Mouse (Mus musculus) lung, embryonic 16.5 days (tissue): ENCODE data around the gene Nat8f5. TPM values are rescaled to one million over a fixed set of nuclear protein-coding genes. Genes with fewer than 3 reads are reported as not detected.
"Not testable (repeated sequence)": the region's sequence is repeated elsewhere in the genome, so short reads cannot be mapped to it uniquely, and the experiment has no call there.

ENCODE experiments used
- ATAC-seq: fragments of 200-750 bp; cut with Nextera tagmentation; 2 replicates; pipeline ENCODE4 v1.8.0; 2017; ENCODE audit warnings: low read depth, mild to moderate bottlenecking, moderate library complexity
- H3K27ac ChIP-seq: fragments of 300-500 bp; sonication (generic); 2 replicates; pipeline ENCODE4 v1.5.1; 2014; ENCODE audit warnings: mild to moderate bottlenecking, control low read depth, low read length
- H3K27me3 ChIP-seq: fragments of 300-500 bp; sonication (generic); 2 replicates; pipeline ENCODE4 v1.6.1; 2014; ENCODE audit warnings: low read depth, low read length, mixed read lengths; ENCODE audit not compliant: control insufficient read depth, insufficient read depth
- H3K36me3 ChIP-seq: fragments of 300-500 bp; sonication (generic); 2 replicates; pipeline ENCODE4 v1.6.1; 2014; ENCODE audit warnings: low read length; ENCODE audit not compliant: control insufficient read depth, insufficient read depth
- H3K4me1 ChIP-seq: fragments of 300-500 bp; sonication (generic); replicated peaks from 2 replicates; pipeline ENCODE4 v1.6.1; 2014; ENCODE audit warnings: low read length, mixed read lengths; ENCODE audit not compliant: control insufficient read depth, insufficient read depth
- H3K4me2 ChIP-seq: fragments of 300-500 bp; sonication (generic); 2 replicates; pipeline ENCODE4 v1.6.1; 2014; ENCODE audit warnings: low read depth, low read length, control low read depth
- H3K4me3 ChIP-seq: fragments of 300-500 bp; sonication (generic); 2 replicates; pipeline ENCODE4 v1.5.1; 2014; ENCODE audit warnings: mild to moderate bottlenecking, low read length, control low read depth
- H3K9ac ChIP-seq: fragments of 300-500 bp; sonication (generic); 2 replicates; pipeline ENCODE4 v1.6.1; 2014; ENCODE audit warnings: low read length, control low read depth
- H3K9me3 ChIP-seq: fragments of 300-500 bp; sonication (generic); 2 replicates; pipeline ENCODE4 v1.6.1; 2016; ENCODE audit warnings: low read length; ENCODE audit not compliant: control insufficient read depth
- WGBS: fragments of 180-500 bp; shearing (Covaris S2); extraction: QIAGEN DNeasy Blood & Tissue Kit; methylation state at CpG from one replicate; pipeline ENCODE4 v1.1.7; 2014; 5-methylcytosine and 5-hydroxymethylcytosine counted together
- polyA plus RNA-seq: library from polyadenylated mRNA; unstranded; fragments of >200 nt; fragmentation: Nextera tagmentation; extraction: Ambion mirVana; gene quantifications from 2 replicates; pipeline ENCODE4 v1.2.1, GENCODE M21; 2015

The Nat8f5 gene
- polyA plus RNA-seq, 1 experiment from 2014 or later, result not detected

DNA sequence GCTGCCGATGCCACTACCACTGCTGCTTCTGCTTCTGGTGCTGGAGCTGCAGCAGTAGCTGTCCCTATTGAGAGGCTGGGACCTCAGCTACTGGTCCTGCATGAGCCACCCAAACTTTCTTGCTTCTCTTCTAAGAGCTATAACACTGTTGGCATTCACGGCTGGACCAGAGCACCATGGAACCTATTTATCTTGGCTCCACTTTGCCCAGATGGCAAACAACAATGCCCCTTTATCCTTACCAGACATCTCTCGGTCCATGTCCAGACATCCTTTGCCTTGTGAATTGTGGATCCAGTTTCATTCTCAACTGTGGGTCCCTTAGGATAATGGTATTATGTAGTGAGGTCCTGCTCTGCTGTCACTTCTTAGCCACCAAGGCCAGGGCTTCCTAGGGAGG, 40.5 kb upstream of the Nat8f5 start:
- WGBS, result 82% methylated on average over 3 of the region's 3 CpGs
- no peak overlapping the region for H3K4me3 ChIP-seq
- no peak for ATAC-seq
- no peak overlapping the region for H3K9ac ChIP-seq
- H3K27ac ChIP-seq, result no peak overlapping the region
- no peak overlapping the region for H3K4me2 ChIP-seq
- H3K4me1 ChIP-seq, result no peaks in the 10 kb centered on the region
- no peaks in the 10 kb centered on the region for H3K9me3 ChIP-seq
- no peaks in the 10 kb centered on the region for H3K27me3 ChIP-seq
- no peaks in the 10 kb centered on the region for H3K36me3 ChIP-seq

DNA sequence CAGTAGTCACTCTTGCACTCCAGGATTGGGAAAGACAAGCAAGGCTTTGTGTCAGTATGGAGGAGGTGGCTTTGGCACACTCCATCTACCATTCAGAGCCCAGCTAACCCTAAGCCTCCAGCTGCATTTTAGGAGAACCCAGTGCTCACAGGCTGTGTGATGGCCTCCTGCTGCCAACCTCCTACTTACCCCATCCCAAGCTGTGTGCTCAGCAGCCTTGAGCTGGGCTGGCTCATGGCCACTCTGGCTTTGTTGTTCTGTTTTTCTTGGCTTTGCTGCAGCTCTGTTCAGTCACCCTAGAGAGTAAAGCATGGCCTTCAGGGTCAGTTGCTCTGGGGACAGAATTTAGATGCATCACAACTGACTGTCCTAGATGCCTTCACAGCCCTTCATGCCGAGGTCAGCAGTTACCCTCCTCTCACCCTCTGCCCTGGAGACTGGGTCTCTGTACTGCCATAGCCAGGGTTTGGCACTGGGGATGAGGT, 35.5 kb upstream of the Nat8f5 start:
- 48% methylated on average over 1 of the region's 1 CpGs for WGBS
- Histone ChIP-seq H3K27ac (no peak overlapping the region), H3K4me3 (no peak overlapping the region), H3K9ac (no peak overlapping the region), H3K27me3 (no peaks in the 10 kb centered on the region), H3K9me3 (no peaks in the 10 kb centered on the region), H3K4me1 (no peaks in the 10 kb centered on the region), H3K4me2 (no peak overlapping the region), H3K36me3 (no peaks in the 10 kb centered on the region)
- ATAC-seq, result no peak

DNA sequence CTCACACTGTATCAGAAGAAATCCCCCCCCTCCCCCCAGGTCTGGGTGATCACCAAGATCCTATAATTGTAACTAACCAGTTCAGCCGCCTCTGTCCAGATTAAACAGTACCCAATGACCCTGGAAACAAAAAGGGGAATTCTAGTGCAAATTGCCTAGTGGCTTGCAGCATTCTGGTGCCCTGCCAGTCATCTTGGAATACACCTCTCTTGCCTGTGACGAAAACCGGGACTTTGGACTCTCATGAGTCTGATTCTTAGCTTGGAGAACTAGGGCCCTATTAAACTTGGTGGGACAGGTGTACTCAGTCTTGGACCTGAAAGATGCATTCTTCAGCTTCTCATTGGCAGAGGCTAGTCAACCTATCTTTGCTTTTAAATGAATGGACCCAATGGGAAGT, 32.7 kb upstream of the Nat8f5 start:
- Histone ChIP-seq H3K9me3 (no peaks in the 10 kb centered on the region), H3K4me3 (no peak overlapping the region), H3K4me2 (no peak overlapping the region), H3K9ac (no peak overlapping the region), H3K27me3 (no peaks in the 10 kb centered on the region), H3K36me3 (no peaks in the 10 kb centered on the region), H3K27ac (no peak overlapping the region), H3K4me1 (no peaks in the 10 kb centered on the region)
- 83% methylated on average over 3 of the region's 3 CpGs for WGBS
- no peak for ATAC-seq

DNA sequence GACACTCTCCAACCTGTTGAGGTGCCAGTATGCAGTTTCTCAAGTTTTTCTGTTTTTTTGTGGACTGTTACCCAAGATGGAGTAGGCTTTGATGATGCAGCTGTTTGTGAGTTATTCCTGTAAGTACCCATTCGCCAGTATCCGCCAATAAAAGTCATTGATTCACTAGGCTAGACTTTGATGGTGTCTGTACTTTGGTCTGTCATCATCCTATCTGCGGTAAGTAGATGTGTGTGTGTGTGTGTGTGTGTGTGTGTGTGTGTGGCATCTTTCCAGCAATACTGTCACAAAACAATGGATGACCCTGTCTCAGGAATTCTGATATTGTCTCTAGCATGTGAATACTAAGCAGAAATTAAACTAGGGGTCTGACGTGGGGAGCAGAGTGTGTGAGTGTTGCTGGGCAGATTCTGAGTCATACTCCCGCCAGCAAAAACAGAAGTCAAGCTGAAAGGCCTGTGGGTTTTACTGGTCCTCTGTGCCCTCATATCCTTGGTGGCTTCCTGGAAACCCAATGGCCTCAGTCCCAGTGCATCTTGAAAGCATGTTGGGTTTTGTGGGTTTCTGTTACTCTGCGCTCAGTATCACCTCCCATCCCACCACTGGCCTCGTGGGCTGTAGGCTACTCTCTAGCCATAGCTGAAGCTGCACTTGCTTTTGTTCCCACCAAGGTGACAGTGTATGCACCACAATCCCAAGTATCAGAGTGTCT, 30.4 kb upstream of the Nat8f5 start:
- H3K4me2 ChIP-seq, result no peak overlapping the region
- H3K27me3 ChIP-seq, result no peaks in the 10 kb centered on the region
- H3K9ac ChIP-seq, result no peak overlapping the region
- no peaks in the 10 kb centered on the region for H3K36me3 ChIP-seq
- H3K4me3 ChIP-seq, result no peak overlapping the region
- no peak overlapping the region for H3K27ac ChIP-seq
- no peaks in the 10 kb centered on the region for H3K4me1 ChIP-seq
- H3K9me3 ChIP-seq, result no peaks in the 10 kb centered on the region
- ATAC-seq, result no peak
- WGBS, result 82% methylated on average over 7 of the region's 7 CpGs

DNA sequence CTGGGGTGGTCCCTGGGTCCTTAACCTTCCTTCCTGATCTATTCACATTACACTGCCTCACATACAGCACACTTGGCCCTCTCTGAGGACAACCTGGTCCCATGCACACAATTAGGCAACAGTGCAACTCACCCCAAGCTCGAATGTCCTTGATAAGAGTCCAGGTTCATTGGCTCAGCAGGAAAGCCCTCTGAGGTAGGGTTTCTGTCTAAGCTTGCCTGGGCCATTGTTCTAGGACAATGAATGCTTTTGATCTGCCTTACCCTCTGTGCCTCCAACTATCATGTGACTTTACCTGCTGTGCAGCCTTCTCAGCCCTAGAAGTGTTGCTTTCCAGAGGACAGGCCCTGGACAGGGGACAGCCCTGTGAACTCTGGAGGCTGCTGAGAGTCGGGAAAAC, 28.5 kb upstream of the Nat8f5 start:
- H3K4me1 ChIP-seq, result no peaks in the 10 kb centered on the region
- no peaks in the 10 kb centered on the region for H3K9me3 ChIP-seq
- no peak overlapping the region for H3K4me2 ChIP-seq
- no peak for ATAC-seq
- no peak overlapping the region for H3K27ac ChIP-seq
- no peak overlapping the region for H3K4me3 ChIP-seq
- no peak overlapping the region for H3K9ac ChIP-seq
- no peaks in the 10 kb centered on the region for H3K27me3 ChIP-seq
- no peaks in the 10 kb centered on the region for H3K36me3 ChIP-seq
- WGBS, result 40% methylated on average over 2 of the region's 2 CpGs

DNA sequence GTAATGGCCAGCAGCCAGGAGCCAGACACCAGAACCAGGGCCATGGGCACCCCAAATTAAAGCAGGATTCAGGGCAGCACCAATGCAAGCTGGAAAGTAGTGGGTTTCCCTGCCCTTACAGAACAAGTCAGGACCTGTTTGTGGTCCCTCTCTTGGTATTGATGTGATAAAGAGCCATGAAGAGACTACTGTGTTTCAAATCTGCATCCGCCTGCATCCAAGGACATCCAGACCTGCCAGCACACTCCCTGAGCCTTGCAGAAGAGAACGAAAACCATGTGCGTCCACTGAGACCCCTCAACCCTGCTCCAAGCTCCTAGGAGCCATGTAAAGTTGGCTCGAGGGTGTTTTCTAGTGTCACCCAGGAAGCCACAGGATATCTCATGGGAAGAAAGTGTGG, 27.4 kb upstream of the Nat8f5 start:
- H3K9me3 ChIP-seq, result no peaks in the 10 kb centered on the region
- no peak overlapping the region for H3K9ac ChIP-seq
- no peaks in the 10 kb centered on the region for H3K4me1 ChIP-seq
- no peak overlapping the region for H3K4me3 ChIP-seq
- H3K4me2 ChIP-seq, result no peak overlapping the region
- no peaks in the 10 kb centered on the region for H3K36me3 ChIP-seq
- 83% methylated on average over 4 of the region's 4 CpGs for WGBS
- H3K27me3 ChIP-seq, result no peaks in the 10 kb centered on the region
- no peak overlapping the region for H3K27ac ChIP-seq
- no peak for ATAC-seq

DNA sequence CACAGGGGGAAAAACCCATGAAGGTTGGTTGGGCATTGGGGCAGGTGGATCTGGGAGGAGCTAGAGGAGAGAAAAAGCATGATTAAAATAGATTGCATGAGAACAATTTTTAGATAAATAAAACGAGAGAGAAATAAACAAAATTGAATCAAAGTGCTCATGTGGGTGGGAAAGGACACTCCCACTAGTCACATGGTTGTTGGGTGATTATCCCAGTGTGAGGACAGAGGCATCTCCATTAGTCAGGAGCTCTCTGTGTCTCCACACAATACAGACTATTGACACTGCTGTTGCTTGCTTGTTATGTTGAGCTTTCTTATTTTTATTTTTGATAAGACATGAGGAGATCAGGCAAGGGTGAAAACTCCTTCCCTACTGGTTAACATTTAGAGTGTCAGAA, 26.1 kb upstream of the Nat8f5 start:
- ATAC-seq, result no peak
- H3K27me3 ChIP-seq, result no peaks in the 10 kb centered on the region
- H3K4me2 ChIP-seq, result no peak overlapping the region
- H3K4me1 ChIP-seq, result no peaks in the 10 kb centered on the region
- WGBS, result 21% methylated on average over 1 of the region's 1 CpGs
- H3K27ac ChIP-seq, result no peak overlapping the region
- no peak overlapping the region for H3K9ac ChIP-seq
- H3K36me3 ChIP-seq, result no peaks in the 10 kb centered on the region
- H3K4me3 ChIP-seq, result no peak overlapping the region
- H3K9me3 ChIP-seq, result no peaks in the 10 kb centered on the region

DNA sequence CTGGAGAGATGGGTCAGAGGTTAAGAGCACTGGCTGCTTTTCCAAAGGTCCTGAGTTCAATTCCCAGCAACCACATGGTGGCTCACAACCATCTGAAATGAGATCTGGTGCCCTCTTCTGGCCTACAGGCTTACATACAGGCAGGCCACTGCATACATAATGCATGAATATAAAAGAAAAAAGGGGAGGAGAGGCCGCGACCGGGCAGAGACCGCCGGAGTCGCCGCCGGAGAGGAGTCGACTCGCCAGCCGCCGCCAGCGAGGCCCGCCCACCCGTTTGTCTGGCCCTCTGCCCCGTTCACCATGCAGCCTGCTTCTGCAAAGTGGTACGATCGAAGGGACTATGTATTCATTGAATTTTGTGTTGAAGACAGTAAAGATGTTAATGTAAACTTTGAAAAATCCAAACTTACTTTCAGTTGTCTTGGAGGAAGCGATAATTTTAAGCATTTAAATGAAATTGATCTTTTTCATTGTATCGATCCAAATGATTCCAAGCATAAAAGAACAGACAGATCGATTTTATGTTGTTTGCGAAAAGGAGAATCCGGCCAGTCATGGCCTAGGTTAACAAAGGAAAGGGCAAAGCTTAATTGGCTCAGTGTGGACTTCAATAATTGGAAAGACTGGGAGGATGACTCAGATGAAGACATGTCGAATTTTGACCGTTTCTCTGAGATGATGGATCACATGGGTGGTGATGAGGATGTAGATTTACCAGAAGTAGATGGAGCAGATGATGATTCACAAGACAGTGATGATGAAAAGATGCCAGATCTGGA, 23.1 kb upstream of the Nat8f5 start:
- H3K27ac ChIP-seq, ATAC-seq, H3K27me3 ChIP-seq, H3K9ac ChIP-seq, H3K4me1 ChIP-seq, H3K4me3 ChIP-seq, H3K4me2 ChIP-seq, H3K36me3 ChIP-seq, H3K9me3 ChIP-seq: not testable (repeated sequence)
- 74% methylated on average over 25 of the region's 25 CpGs for WGBS

DNA sequence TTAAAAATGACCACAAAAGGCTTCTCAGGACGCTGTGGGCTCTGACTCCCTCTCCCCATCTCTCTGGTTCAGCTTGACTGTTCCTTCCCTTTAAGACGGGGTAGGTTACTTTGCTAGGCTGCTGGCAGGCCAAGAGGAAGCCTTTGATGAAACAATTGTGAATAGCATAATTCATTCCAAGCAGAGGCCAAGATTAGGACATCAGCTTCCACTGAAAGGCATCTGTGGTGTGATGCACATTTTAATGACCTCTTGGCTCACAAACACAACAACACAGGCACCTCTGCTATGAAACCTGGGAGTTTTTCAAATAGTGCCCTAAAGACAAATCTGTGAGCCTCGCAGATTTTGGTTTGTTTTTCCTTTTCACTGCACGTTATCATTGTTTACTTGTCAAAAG, 19.2 kb upstream of the Nat8f5 start:
- ATAC-seq, result no peak
- no peaks in the 10 kb centered on the region for H3K27me3 ChIP-seq
- no peak overlapping the region for H3K27ac ChIP-seq
- H3K36me3 ChIP-seq, result no peaks in the 10 kb centered on the region
- H3K4me3 ChIP-seq, result no peak overlapping the region
- no peaks in the 10 kb centered on the region for H3K9me3 ChIP-seq
- H3K4me1 ChIP-seq, result no peaks in the 10 kb centered on the region
- no peak overlapping the region for H3K9ac ChIP-seq
- 38% methylated on average over 4 of the region's 4 CpGs for WGBS
- no peak overlapping the region for H3K4me2 ChIP-seq
